Mouse (Mus musculus) olfactory bulb, adult 2 months (tissue): ENCODE data around the gene Prr29. TPM values are rescaled to one million over a fixed set of nuclear protein-coding genes. Genes with fewer than 3 reads are reported as not detected.

Experiments used
- H3K27ac ChIP-seq: fragments of 200-500 bp; 2 replicates; pipeline ENCODE4 v1.5.1; 2012; ENCODE audit warnings: low read depth, low read length; ENCODE audit not compliant: insufficient read depth
- H3K4me1 ChIP-seq: fragments of 200-500 bp; 2 replicates; pipeline ENCODE4 v1.6.1; 2012; ENCODE audit warnings: low read length; ENCODE audit not compliant: control insufficient read depth, insufficient read depth
- H3K4me3 ChIP-seq: fragments of 200-500 bp; 2 replicates; pipeline ENCODE4 v1.5.1; 2012; ENCODE audit warnings: mild to moderate bottlenecking, low read depth, low read length, moderate library complexity; ENCODE audit not compliant: insufficient read depth
- CTCF ChIP-seq: fragments of 200-500 bp; IDR thresholded peaks from 2 replicates; pipeline ENCODE4 v1.5.1; 2012; ENCODE audit warnings: low read depth, mild to moderate bottlenecking, low read length, moderate library complexity; ENCODE audit not compliant: insufficient read depth
- POLR2A ChIP-seq: fragments of 200-500 bp; IDR thresholded peaks from 2 replicates; pipeline ENCODE4 v1.6.1; 2012; ENCODE audit warnings: mild to moderate bottlenecking, low read depth, low read length, moderate library complexity; ENCODE audit not compliant: insufficient read depth
- WGBS: fragments of 180-500 bp; shearing (Covaris S2); methylation state at CpG from one replicate; pipeline ENCODE4 v1.1.7; 2018; 5-methylcytosine and 5-hydroxymethylcytosine counted together
- polyA plus RNA-seq: library from polyadenylated mRNA; stranded (reverse); fragments of >200 nt; gene quantifications from 2 replicates; pipeline ENCODE4 v1.2.4, GENCODE M21; 2012; ENCODE audit warnings: low replicate concordance; ENCODE audit not compliant: missing spikeins, insufficient read depth, insufficient read length

Prr29 gene
- polyA plus RNA-seq, 1 experiment = not detected

- Histone ChIP-seq H3K4me3 (no peak overlapping the region), H3K4me1 (peaks cover 9% of the 10 kb centered on the region), H3K27ac (no peak overlapping the region)
- TF ChIP-seq CTCF = no peak
- 67% methylated on average over 9 of the region's 9 CpGs for WGBS
Measured at GRCm38 (mm10) chr11:106374559-106374958, 9.3 kb downstream of the Prr29 start.

DNA sequence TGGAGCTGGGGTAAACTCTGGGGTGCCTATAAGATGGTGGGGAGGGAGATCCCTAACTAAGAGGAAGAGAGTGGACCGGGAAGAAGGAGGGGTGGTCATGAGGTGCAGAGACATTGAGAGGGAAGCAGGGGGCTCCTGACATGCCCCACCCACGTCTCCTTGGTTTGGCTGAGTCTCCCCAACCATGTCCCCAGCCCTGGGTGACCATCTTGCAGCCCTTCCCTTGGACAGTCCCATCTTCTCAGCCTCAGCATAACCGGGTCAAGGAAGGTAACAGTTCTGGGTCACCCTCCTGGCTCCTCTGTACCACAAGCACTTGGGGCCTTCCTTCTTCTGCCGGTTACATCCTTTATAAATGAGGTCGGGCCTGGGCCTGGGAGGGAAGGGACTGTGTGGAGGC is 9.7 kb downstream of the Prr29 start:
- Histone ChIP-seq H3K4me3 (no peak overlapping the region), H3K4me1 (peaks cover 9% of the 10 kb centered on the region), H3K27ac (no peak overlapping the region)
- WGBS = 86% methylated on average over 5 of the region's 5 CpGs
- TF ChIP-seq POLR2A (no peak), CTCF (no peak)

- no peak overlapping the region for H3K4me3 ChIP-seq
- peaks cover 4% of the 10 kb centered on the region for H3K4me1 ChIP-seq
- WGBS = 88% methylated on average over 11 of the region's 11 CpGs
- TF ChIP-seq POLR2A = no peak
- no peak for TF ChIP-seq CTCF
- H3K27ac ChIP-seq = no peak overlapping the region
Measured at GRCm38 (mm10) chr11:106381011-106381410, 15.7 kb downstream of the Prr29 start.

GRCm38 (mm10) chr11:106381883-106382282 is 16.6 kb downstream of the Prr29 start:
- TF ChIP-seq CTCF (no peak), POLR2A (no peak)
- Histone ChIP-seq H3K4me3 (no peak overlapping the region), H3K27ac (no peak overlapping the region), H3K4me1 (no peaks in the 10 kb centered on the region)
- whole genome bisulfite sequencing = 84% methylated on average over 7 of the region's 7 CpGs

DNA sequence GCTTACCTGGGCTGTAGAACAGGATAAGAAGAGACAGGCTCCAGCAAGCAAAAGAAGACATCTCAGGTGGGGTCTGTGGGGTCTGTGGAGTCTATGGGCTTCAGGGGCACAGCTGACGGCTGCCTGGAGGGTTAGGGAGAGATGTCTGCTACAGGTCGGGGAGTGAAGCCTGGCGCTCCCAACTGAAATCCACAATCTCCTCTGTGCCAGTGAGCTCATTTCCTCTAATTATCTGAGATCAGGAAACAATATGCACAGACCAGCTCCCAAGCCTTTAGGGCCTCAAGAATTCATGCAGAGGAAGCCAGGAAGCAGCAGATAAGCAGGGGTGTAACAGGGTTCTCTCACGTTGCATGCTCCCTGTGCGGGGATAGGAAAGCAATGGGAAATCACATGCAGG is 17.2 kb downstream of the Prr29 start:
- H3K4me3 ChIP-seq = no peak overlapping the region

DNA sequence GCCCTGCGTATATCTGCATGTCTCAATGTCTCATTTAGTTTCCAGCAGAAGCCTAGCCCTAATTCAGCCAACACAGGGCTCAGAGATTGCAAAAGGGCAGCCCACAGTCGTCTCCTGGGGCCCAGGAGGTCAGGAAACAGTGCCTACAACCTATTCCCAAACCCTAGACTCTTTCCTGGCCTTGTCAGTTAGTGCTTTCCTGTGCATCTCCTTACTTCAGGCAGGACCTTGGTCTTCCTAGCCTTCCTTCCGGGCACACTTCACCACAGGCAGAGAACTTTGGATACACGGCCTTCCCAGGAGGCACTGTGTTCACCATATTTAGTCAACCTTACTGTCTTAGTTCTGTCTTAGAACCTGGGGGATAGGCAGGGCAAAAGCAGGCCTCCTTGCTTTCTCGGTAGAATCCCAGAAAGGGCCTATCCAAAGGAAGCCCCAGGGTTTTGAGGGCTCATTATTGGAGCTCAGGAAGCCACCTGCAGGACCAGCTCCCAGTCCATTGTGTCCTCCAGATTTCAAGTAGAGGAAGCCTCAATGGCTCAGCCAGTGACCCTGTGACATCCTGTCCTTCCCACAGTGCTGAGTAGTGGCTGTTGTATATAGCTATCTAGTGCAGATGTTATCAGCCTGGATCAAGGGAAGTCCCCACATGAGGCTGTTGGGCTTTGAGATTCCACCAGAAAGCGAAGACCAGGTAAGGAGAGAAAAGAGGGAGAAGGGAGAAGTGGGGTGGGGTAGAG is 17.9 kb downstream of the Prr29 start:
- Histone ChIP-seq H3K4me1 (no peaks in the 10 kb centered on the region), H3K4me3 (no peak overlapping the region), H3K27ac (no peak overlapping the region)
- no peak for TF ChIP-seq POLR2A
- TF ChIP-seq CTCF = no peak
- WGBS = 89% methylated on average over 6 of the region's 6 CpGs

More for the DNA sequence above, 17.2 kb downstream of the Prr29 start:
- no peak overlapping the region for H3K27ac ChIP-seq
- 83% methylated on average over 5 of the region's 5 CpGs for WGBS
- no peaks in the 10 kb centered on the region for H3K4me1 ChIP-seq
- TF ChIP-seq POLR2A = no peak

- no peak for TF ChIP-seq CTCF
- TF ChIP-seq POLR2A = no peak
- 93% methylated on average over 3 of the region's 3 CpGs for WGBS
- H3K27ac ChIP-seq = no peak overlapping the region
Measured at GRCm38 (mm10) chr11:106386409-106386808, 21.1 kb downstream of the Prr29 start.

GRCm38 (mm10) chr11:106387020-106387419 is 21.7 kb downstream of the Prr29 start:
- Histone ChIP-seq H3K4me3 (no peak overlapping the region), H3K27ac (no peak overlapping the region), H3K4me1 (no peaks in the 10 kb centered on the region)
- TF ChIP-seq POLR2A (no peak), CTCF (no peak)
- WGBS = 82% methylated on average over 6 of the region's 6 CpGs

More at GRCm38 (mm10) chr11:106386409-106386808, 21.1 kb downstream of the Prr29 start:
- Histone ChIP-seq H3K4me3 (no peak overlapping the region), H3K4me1 (no peaks in the 10 kb centered on the region)

GRCm38 (mm10) chr11:106387791-106388216 is 22.5 kb downstream of the Prr29 start, which contains the start of gene Icam2:
Gene Icam2 (minus strand): TSS chr11:106388075.
- Histone ChIP-seq H3K27ac (no peak within 1 kb of the TSS), H3K4me3 (no peak within 1 kb of the TSS), H3K4me1 (no peaks in the 10 kb centered on the region)
- WGBS = 82% methylated on average over 6 of the region's 6 CpGs
- TF ChIP-seq CTCF = no peak
- no peak for TF ChIP-seq POLR2A

DNA sequence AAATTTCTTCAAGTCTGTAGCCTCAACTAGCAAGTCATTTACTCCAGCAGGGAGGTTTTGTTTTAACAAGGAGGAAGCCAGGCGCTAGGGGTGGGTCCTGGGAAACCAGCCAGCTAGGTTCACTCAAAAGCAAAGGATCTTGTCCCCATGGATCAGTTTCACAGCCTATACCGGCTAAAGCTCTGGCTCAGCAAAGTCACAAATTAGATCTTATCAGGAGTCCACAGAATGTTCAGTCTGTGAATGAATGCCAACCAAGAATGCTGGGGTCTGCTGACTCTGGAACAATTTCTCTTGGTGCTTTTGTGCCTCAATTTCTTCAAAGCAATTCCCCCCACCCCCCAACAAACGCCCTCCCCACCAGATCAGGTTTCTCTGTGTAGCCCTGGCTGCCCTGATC is 24.3 kb downstream of the Prr29 start:
- TF ChIP-seq POLR2A (no peak), CTCF (no peak)
- WGBS = 29% methylated on average over 3 of the region's 3 CpGs
- H3K4me1 ChIP-seq = no peaks in the 10 kb centered on the region
- H3K4me3 ChIP-seq = no peak overlapping the region
- no peak overlapping the region for H3K27ac ChIP-seq
